Mouse (Mus musculus): ENCODE data around the gene Cyct.

Gene Cyct

DNA sequence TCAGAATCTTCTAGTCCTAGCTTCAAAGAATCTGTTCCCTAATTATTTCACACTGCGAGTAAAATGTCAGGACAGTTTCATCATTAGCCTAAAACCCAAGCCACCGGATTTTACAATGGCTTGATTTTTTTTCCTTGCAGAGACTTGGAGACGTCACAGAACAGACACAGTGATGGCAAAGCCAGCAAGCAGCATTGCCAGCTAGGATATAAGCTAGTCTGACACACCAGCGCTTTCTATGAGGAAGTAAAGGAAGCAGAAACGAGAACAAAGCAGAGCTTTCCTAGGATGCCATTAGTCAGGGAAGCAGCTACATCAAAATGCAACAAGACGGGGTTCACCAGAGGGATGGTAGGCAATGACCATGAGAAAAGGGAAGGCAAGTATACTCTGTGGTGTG, 12.4 kb downstream of the Cyct start:
- in situ Hi-C loops (cut with MboI; ENCODE audit: low pct_unique_long_range_greater_than_20kb in 1 of 2, low sequenced_read_pairs in 2 of 2, unreplicated experiment in 1 of 2), result no loop called here

DNA sequence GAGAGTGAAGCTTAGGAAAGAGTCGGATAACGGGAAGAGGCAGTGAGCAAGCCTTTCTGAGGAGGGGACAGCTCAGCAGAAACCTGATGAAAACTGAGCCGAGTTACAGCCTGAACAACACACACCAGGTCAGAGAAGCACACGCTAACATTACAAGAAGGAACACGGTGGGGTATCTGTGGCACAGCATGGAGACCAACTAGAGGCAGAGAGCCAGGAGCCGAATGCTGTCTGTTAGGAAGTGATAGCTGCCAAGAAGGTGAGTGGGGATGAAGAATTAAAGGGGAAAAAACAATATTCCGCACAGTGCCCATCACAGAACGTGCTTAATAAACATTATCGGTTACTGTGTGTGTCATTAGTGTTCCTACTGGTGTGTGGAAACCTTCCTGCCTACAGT, 18.1 kb downstream of the Cyct start:
- in situ Hi-C loops (cut with MboI; ENCODE audit: low pct_unique_long_range_greater_than_20kb in 1 of 2, low sequenced_read_pairs in 2 of 2, unreplicated experiment in 1 of 2), result no loop called here

DNA sequence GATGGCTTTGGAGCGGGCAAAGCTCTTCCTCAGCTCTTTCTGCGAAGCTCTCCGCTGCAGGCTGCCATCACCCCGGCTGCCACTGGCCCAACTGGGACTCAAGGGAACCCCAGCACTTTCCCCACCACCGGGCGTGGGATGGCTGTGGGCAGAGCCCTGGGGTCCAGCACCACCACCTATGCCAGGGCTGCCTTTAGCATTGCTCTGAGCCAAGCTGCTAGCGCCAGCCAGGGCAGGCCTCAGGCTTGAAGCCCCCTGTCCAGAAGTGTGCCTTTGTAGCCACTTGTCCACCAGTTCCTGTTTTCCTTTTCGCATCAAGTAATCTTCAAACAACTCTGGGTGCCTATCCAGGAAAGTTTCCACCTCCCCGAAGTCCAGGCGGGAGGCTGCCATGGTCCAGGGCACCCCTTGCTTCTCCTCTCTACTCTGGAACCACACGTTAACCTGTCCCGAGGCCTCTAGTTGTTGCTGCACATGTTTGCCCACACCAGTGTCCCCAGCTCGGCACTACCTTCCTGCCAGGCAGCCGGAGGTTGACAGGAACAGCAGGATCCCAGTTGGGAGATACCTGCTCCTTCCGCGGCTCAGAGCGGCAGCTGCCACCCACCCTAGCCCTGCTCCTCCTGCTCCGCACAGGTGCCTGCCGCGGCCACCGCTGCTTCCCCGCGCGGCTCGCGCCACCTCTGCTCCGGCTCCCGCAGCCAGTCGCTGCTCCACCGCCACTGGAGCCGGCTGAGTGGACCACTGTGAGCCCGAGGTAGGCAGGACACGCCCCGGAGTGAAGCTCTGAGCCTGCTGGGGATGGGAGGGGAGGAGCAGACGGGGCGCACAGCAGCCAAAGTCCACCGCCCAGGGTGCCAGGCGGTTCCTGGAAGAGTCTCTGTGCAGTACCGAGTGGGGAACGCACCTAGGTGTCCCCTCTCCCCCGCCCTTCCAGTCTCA, 21.8 kb downstream of the Cyct start, which contains the start of gene Pde11a:
Gene Pde11a (minus strand): TSS at position 560 of the 942 bp plus-strand sequence.
- in situ Hi-C loops (cut with MboI; ENCODE audit: low pct_unique_long_range_greater_than_20kb in 1 of 2, low sequenced_read_pairs in 2 of 2, unreplicated experiment in 1 of 2), result loop anchor here in 1 of 2 experiments (10.0 kb wide), 1 partner anchor 204 kb away; no protein-coding TSS in a partner anchor

DNA sequence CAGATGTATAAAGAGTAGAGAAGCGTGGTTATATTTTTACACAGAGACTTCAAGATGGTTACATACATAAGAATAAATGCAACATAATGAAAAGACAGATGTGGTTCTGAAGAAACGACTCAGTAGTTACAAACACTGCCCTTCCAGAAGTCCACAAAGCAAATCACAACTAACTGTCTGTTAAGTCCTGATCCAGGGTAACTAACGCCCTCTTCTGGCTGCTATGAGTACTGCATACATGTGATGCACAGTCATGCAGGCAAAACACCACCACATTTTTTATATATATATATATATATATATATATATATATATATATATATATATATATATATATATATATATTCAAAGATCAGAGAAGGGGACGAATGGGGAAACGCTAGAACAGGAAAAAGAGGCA, 25.7 kb downstream of the Cyct start:
- in situ Hi-C loops (cut with MboI; ENCODE audit: low pct_unique_long_range_greater_than_20kb in 1 of 2, low sequenced_read_pairs in 2 of 2, unreplicated experiment in 1 of 2), result loop anchor here in 1 of 2 experiments (10.0 kb wide), 1 partner anchor 200 kb away; no protein-coding TSS in a partner anchor

DNA sequence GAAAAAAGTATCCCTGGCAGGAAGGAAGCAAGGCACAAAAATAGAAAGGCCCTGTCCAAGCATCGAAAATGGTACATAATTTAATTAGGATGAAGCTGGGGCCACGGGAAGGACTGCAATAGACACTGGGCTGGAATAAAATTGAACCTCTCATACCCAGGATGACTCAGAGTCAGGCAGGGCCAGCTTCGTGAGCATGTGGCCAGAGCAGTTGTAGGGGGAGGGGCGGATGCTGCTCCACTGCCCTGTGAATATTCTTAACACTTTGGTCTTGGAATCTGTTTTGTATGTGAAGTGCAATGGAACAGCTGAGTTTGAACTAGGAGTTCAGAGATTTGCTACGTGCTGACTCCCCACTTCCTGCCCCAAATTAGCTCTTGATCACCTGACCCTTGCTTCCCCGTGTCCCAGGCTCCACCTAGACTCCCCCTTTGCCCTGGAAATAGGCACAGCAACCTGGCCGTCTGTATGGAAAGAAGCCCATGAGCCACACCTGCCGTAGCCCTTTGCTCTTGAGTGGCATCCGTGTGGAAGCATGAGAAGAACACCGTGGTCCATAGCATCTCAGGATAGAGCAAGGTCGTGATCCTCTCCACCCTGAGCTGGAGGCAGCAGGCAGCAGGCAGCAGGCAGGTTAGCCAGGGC, 28.0 kb downstream of the Cyct start:
- in situ Hi-C loops (cut with MboI; ENCODE audit: low pct_unique_long_range_greater_than_20kb in 1 of 2, low sequenced_read_pairs in 2 of 2, unreplicated experiment in 1 of 2), result loop anchor here in 1 of 2 experiments (10.0 kb wide), 1 partner anchor 197 kb away; no protein-coding TSS in a partner anchor

DNA sequence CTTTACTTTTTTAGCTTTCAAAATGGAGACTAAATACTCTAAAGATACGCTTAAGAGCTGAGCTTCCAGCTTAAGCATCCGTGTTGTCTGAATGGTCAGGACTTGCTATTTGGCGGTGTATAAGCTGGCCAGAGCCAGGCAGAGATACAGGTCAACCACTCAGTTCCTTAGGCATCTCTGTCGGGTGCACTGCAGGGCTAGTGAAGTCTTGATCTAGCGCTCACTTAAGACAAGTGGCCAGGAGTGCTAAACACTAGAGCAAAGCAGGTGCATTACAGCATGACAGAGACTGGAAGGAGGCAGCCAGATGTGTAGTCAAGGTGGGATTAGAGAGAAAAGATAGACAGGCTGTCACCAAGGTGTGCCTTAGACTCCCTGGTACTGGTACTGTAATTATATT, 30.2 kb downstream of the Cyct start:
- in situ Hi-C loops (cut with MboI; ENCODE audit: low pct_unique_long_range_greater_than_20kb in 1 of 2, low sequenced_read_pairs in 2 of 2, unreplicated experiment in 1 of 2), result loop anchor here in 1 of 2 experiments (10.0 kb wide), 1 partner anchor 195 kb away; no protein-coding TSS in a partner anchor

DNA sequence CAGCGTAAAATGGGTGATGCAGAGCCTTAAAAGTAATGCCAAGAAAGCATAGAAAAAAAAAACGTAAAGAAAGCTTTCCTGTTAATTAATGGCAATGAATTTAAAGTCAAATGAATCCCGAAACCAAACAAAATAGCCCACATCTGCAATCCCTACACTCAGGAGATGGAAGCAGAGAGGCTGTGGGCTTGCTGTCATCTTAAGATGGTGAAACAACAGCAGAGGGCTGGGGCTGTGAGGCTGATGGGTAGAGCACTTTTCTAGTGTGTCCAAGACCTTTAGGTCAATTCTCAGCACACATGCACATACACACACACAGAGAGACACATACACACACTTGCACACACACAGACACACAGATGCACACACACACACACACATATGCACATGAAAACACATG, 34.1 kb downstream of the Cyct start:
- in situ Hi-C loops (cut with MboI; ENCODE audit: low pct_unique_long_range_greater_than_20kb in 1 of 2, low sequenced_read_pairs in 2 of 2, unreplicated experiment in 1 of 2), result no loop called here

DNA sequence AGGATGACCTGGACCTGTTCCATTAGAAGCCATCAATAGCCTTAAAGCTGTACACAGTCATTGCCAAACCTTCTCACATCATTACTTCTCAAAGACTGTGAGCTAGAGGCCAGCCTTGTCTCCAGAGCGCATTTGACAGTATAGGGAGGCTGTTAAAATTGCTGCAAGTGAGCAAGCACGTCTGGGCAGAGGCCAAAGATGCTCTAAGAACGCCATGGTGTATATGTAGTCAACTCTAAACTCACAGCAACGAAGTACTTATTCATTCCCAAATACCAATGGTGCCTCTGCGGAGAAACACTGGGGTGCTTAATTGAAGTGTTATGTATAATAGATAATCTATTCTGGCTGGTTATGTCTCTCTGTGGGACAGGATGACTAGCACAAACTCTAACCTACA, 35.8 kb downstream of the Cyct start:
- in situ Hi-C loops (cut with MboI; ENCODE audit: low pct_unique_long_range_greater_than_20kb in 1 of 2, low sequenced_read_pairs in 2 of 2, unreplicated experiment in 1 of 2), result no loop called here

DNA sequence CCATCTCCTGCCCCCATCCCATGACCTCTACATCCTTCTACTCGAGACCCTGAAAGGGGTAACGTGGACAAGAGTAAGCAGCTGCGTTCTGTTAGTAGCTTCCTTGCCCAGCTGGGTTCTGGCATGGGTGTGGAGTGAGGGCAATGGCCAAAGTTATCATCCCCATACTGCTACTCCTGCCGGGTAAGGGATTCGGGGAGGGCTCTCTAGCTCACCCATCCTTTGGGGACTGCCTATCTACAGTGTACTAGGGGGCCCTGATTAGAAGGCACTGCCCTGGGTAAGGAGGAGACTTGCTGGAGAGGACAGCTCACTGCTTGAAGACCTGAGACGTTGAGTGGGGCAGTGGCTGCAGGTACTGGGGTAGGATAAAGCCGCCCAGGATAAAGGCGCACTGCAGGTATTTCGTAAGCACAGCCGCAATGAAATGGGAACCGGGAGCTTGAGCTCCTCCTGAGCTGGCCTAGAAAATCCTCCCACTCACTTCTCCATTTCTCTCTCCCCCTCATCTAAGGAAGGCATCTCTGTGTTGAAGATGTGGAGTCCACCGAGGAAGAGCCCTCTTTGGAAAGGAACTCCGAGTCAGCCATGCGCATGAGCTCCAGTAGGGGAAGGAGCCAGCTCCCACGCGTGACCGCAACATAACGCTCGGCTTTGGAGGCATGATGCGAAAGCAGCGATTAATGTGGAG, 36.9 kb downstream of the Cyct start:
- in situ Hi-C loops (cut with MboI; ENCODE audit: low pct_unique_long_range_greater_than_20kb in 1 of 2, low sequenced_read_pairs in 2 of 2, unreplicated experiment in 1 of 2), result no loop called here

DNA sequence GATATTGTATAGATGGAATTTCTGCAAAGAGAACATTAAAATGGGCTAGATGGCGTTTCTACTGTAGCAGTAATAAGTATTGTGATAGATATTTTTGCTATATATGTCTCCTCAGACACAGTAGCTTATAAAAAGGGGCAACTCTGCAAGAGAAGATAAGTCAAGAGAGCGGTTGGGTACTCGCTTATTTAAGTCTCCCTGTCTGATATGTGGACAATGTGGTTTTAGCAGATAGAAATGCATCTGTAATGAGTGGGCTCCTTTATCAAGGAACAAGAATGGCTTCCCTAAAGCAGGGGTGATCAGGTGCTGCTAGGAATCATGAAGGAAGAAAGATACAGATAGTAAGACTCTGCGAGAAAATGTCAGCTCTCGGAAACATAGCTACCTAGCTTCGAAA, 39.9 kb downstream of the Cyct start:
- in situ Hi-C loops (cut with MboI; ENCODE audit: low pct_unique_long_range_greater_than_20kb in 1 of 2, low sequenced_read_pairs in 2 of 2, unreplicated experiment in 1 of 2), result no loop called here

DNA sequence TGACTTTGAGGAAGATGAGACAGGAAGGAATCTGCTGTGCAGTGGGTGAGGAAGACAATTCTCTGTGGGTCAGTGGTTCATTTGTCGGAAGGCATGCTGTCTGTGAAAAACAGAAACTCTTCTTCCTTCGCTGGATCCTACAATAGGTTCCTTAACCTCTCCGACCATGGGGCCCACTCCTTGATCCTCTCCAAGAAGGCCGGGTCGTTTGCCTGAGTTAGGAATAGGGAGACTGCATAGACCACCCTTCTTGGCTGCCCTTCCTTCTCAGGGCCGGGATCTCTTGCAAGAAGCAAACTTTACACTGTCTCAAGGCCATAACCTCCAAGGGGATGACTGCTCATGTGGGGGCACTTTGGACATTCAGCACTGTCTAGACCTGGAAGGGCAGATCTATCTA, 41.0 kb downstream of the Cyct start:
- in situ Hi-C loops (cut with MboI; ENCODE audit: low pct_unique_long_range_greater_than_20kb in 1 of 2, low sequenced_read_pairs in 2 of 2, unreplicated experiment in 1 of 2), result no loop called here
